Mouse (Mus musculus) embryo, embryonic 11.5 days (tissue): Measurements from ENCODE around the gene Kcnh4.

ENCODE experiments used
- DNase-seq: peaks from one replicate; pipeline ENCODE4 v3.0.0-alpha.2; 2012; ENCODE audit warnings: low read depth, low spot score

Kcnh4 gene

DNA sequence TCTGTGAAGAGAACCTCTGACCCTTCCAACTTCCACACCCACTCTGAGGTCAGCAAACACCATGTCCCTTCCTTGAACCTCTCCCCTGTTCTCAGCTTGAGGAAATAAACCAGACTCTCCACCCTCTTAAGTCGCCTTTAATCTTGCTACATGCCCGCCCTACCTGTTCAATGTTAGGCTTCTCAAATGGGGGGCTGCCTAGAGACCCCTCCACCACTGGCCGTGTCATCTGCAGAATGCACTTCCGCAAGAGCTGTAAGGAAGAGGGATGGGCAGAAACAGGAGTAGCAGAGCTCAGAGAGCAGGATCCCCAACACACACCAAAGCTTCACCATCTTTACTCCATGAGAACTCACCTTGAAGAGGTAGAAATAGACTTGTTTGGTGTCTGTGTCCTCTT, 48.8 kb downstream of the Kcnh4 start:
- DNase-seq = no peak

DNA sequence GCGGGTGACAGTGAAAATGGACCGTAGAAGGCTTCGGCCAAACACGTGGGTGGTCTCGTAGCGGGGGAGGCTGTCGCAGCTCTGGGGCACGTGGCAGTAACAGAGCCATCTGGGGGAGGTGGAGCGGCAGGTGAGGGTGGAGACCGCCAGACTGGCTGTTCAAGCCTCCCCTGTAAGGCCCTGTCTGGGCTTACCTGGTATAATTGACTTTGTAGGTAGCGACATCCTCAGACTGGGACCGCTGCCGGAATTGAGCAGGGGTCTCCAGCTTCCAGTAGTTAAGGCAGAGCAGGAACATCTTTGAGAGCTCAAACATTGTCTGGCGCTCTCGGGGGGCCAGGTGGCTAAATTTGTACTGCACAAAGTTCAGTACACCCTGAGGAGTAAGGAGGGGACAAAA, 49.2 kb downstream of the Kcnh4 start:
- no peak for DNase-seq

DNA sequence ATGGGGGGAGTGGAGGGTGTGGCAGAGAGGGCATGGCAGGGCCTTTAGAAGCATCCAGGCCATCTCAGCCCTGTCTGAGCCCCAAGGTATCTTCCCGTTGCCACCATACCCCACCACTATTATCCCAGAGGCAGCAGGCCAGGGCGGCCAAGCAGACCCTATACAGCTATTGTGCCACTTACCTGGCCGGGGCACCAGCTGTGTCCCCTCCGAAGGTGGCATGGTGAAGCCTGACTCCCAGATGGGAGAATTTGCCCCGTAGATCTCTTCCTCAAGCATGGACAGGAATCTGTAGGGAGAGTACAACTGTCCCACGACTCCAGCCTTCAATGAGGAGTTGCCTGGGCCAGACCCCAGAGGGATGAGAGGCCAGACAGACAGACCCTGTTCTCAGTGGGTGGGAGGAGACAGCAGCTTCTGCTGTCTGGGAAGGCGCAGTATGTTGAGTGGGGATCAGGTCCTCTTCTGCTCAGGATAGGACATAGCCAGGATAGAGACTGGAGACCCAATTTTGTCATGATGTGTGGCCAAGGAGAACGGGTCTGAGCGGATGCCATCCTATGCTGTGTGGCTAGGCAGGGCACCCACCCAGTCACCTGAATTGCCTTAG, 50.4 kb downstream of the Kcnh4 start:
- DNase-seq = no peak

- DNase-seq = no peak
Observed at GRCm38 (mm10) chr11:100705095-100705747, 54.5 kb downstream of the Kcnh4 start.

GRCm38 (mm10) chr11:100703851-100704531, 55.8 kb downstream of the Kcnh4 start, which contains the start of gene Dhx58:
Gene Dhx58, minus strand, starts transcription at chr11:100704271.
- no peak for DNase-seq

- DNase-seq = no peak
Observed at GRCm38 (mm10) chr11:100703366-100703765, 56.4 kb downstream of the Kcnh4 start.

DNA sequence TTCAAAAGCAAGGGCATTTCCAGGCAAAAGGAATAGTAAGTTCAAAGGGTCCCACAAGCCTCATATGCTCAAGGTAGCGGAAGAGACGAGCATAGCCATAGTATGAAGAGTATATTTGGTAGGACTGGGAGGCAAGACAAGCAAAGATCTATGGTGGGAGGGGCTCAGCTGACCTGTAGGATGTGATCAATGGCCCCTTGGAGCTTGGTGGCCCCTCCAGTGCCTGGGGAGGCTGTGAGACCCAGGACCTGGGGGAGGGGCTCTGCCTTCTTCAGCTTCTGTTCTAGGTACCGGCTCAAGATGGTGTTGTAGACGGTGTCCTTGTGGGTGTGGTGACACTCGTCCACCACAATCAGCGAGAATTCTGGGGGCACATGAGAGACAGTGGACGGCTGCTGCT, 56.8 kb downstream of the Kcnh4 start:
- no peak for DNase-seq

- DNase-seq = peak; percentile 75
Observed at GRCm38 (mm10) chr11:100702081-100702851, 57.5 kb downstream of the Kcnh4 start.

DNA sequence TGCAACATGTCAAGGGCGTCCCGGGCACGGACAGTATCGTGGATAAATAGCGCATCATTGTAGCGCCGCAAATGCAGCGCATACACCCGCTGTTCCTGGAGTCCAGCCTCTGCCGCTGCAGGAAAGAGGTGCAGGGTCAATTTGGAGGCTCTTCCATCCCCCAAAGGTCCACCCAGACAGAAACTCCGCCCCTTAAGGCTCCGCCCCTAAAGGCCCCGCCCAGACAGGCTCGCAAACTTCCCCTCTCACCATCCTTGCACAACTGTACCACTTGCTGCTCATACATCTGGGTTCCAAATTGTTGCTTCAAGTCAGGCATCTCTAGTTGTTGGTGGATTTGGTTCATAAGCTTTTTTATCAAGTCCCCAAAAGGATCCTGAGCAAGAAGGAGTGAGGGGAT, 58.4 kb downstream of the Kcnh4 start:
- no peak for DNase-seq

GRCm38 (mm10) chr11:100700710-100701109, 59.0 kb downstream of the Kcnh4 start:
- no peak for DNase-seq

- no peak for DNase-seq
Observed at GRCm38 (mm10) chr11:100697921-100698320, 61.8 kb downstream of the Kcnh4 start.

- peak; percentile 57 for DNase-seq
Observed at GRCm38 (mm10) chr11:100694926-100695325, 64.8 kb downstream of the Kcnh4 start.

DNA sequence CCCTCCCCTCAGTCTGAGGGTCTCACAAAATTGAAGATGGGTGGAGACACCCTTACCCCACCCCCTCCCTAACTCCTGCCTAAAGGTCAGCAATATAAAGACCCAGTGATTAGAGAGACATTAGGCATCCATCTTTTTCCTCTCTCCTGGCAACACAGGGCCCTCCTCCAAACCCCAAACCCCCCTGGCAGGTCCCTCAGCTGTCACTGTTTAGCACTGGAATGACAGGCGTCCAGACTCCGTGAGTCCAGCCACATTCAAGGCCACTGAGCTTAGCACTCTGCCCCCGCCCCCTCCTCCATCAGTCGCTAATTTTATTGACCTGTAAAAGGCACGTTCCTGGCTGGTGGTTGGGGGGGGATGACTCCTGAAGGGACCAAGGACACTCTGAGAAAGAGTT, 66.6 kb downstream of the Kcnh4 start:
- DNase-seq = no peak

DNA sequence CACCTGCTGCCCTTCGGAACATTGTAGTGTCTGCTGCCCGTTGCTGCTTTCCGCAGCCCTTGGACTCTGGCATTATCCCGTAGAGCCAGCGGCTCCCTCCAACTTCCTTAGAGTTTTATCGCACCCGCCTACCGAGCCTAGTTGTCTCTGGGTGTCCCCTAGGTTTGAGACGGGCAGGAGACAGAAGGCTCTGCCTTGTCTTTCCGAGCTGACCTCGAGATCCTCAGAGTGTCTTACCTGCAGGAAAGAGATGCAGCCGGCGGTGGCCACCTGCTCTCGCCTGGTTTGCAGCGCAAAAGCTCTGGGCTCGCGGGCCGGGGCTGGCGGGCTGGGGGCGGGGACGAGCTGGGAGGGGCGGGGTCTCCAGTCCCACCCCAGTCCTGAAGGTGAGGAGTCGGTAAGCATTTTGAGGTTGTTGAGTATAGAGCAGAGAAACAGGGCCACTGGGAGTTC, 67.6 kb downstream of the Kcnh4 start, which contains the start of gene Zfp385c:
Gene Zfp385c, minus strand, starts transcription at position 292 of the 453 bp plus-strand sequence.
- no peak for DNase-seq

- no peak for DNase-seq
Observed at GRCm38 (mm10) chr11:100690389-100690788, 69.4 kb downstream of the Kcnh4 start.
